Mouse (Mus musculus) kidney, postnatal 0 days (tissue): ENCODE data around the gene Rgs3. TPM values are rescaled to one million over a fixed set of nuclear protein-coding genes. Genes with fewer than 3 reads are reported as not detected.

Experiments
- ATAC-seq: fragments of 200-750 bp; cut with Nextera tagmentation; replicated peaks from 2 replicates; pipeline ENCODE4 v1.8.0; 2017; ENCODE audit warnings: low read depth, moderate number of reproducible peaks, moderate TSS enrichment, moderate library complexity; ENCODE audit not compliant: low FRiP score
- DNase-seq: peaks from one replicate; pipeline ENCODE4 v3.0.0-alpha.2; 2016; ENCODE audit warnings: low spot score
- H3K27ac ChIP-seq: fragments of 300-500 bp; sonication (generic); 2 replicates; pipeline ENCODE4 v1.5.1; 2014; ENCODE audit warnings: mild to moderate bottlenecking
- H3K27me3 ChIP-seq: fragments of 300-500 bp; sonication (generic); 2 replicates; pipeline ENCODE4 v1.6.1; 2014; ENCODE audit warnings: low read length, mixed read lengths; ENCODE audit not compliant: insufficient read depth
- H3K36me3 ChIP-seq: fragments of 300-500 bp; sonication (generic); 2 replicates; pipeline ENCODE4 v1.6.1; 2014; ENCODE audit warnings: low read length, mixed read lengths; ENCODE audit not compliant: insufficient read depth
- H3K4me1 ChIP-seq: fragments of 300-500 bp; sonication (generic); replicated peaks from 2 replicates; pipeline ENCODE4 v1.6.1; 2014; ENCODE audit warnings: antibody characterized with exemption, low read length, mixed read lengths; ENCODE audit not compliant: insufficient read depth
- H3K4me2 ChIP-seq: fragments of 300-500 bp; sonication (generic); 2 replicates; pipeline ENCODE4 v1.6.1; 2014; ENCODE audit warnings: mild to moderate bottlenecking, low read length, moderate library complexity, mixed read lengths
- H3K4me3 ChIP-seq: fragments of 300-500 bp; sonication (generic); replicated peaks from 2 replicates; pipeline ENCODE4 v1.5.1; 2014; ENCODE audit warnings: low read depth, low read length
- H3K9ac ChIP-seq: fragments of 300-500 bp; sonication (generic); 2 replicates; pipeline ENCODE4 v1.6.1; 2014; ENCODE audit warnings: low read depth, low read length
- H3K9me3 ChIP-seq: fragments of 300-500 bp; sonication (generic); replicated peaks from 2 replicates; pipeline ENCODE4 v1.6.1; 2016; ENCODE audit warnings: low read length, inconsistent platforms, mixed read lengths
- CTCF ChIP-seq: IDR thresholded peaks from 2 replicates; pipeline ENCODE4 v1.5.1; 2016; ENCODE audit warnings: antibody characterized with exemption, low read depth, mild to moderate bottlenecking, moderate library complexity
- WGBS: fragments of 180-500 bp; shearing (Covaris S2); extraction: QIAGEN DNeasy Blood & Tissue Kit; methylation state at CpG from one replicate; pipeline ENCODE4 v1.1.7; 2014; 5-methylcytosine and 5-hydroxymethylcytosine counted together
- polyA plus RNA-seq: library from polyadenylated mRNA; unstranded; fragments of >200 nt; fragmentation: Nextera tagmentation; extraction: Ambion mirVana; gene quantifications from 2 replicates; pipeline ENCODE4 v1.2.1, GENCODE M21; 2015

The Rgs3 gene
- polyA plus RNA-seq, 1 experiment from 2014 or later: 41.4 TPM

DNA sequence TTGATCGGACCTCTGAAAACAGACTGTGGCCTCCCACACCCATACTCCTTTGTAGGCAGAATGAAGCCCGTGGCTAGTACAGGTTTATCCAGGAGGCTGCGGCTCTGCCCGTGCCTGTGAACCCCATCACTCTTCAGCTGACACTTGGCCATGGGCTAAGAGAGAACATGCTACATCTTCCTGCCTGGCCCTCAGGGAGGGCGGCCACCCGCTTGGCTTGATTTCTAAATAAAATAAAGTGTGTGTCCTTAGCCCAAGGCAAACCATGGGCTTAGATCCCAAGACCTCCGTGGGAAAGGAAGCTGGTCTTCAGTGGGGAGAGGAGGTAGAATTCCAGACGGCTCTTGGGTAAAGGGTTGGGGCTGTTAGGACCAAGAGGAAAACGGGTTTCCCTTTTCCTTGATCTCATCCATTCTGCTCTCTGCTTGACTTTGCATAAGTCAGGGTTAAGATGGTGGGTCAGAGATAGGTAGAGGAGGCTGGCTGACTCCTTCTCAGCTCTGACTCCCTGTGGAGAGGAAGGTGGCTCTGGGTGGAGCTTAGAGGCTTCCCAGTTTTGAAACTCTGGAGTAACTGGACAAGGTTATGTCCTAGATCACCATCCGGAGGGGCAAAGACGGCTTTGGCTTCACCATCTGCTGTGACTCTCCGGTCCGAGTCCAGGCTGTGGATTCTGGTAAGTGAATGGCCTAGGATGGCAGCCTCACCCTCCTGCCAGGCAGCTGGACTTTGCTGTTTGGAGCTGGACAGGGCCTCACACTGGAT lies 63.8 kb downstream of the Rgs3 start:
- Histone ChIP-seq H3K4me2 (peak overlapping the region; percentile 45; the same call in 1 of the 2 replicates), H3K9ac (no peak overlapping the region), H3K4me1 (peaks cover 19% of the 10 kb centered on the region), H3K9me3 (no peaks in the 10 kb centered on the region), H3K36me3 (no peaks in the 10 kb centered on the region), H3K4me3 (no peak overlapping the region), H3K27me3 (no peaks in the 10 kb centered on the region), H3K27ac (peak overlapping the region; percentile 50)
- TF ChIP-seq CTCF: no peak
- DNase-seq (no peak), ATAC-seq (no peak)
- WGBS: 49% methylated on average over 13 of the region's 13 CpGs

DNA sequence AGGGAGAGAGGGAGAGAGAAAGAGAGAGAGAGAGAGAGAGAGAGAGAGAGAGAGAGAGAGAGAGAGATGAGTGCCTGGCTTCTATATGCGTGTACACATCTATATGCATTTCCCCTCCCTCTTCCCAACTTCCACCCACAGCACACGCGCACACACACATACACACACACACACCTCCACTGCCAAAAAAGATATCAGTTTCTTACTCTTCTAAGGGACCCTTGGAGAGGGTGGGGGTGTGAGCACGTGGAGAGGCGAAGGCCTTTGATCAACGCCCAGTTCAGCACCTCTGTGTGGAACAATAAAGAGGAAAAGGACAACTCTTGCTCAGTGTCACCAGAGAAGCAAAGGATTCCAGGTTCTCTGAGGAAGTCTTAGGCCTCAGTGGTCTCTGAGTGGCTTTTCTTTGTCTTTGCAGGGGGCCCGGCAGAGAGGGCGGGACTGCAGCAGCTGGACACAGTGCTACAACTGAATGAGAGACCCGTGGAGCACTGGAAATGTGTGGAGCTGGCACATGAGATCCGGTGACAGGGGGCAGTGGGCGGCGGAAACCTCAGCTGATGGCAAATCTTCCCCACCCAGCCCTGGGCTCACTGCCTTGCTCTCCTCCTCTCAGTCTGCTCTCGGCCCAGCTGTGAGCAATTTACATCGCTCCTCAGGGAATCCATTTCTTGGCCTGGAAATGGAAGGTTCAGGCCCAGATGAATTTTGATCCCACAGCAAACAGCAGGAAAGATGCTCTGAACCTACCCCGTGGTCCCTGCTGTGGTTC lies 65.2 kb downstream of the Rgs3 start:
- peak; percentile 42 for DNase-seq
- WGBS: 50% methylated on average over 15 of the region's 15 CpGs
- Histone ChIP-seq H3K27ac (no peak overlapping the region), H3K27me3 (no peaks in the 10 kb centered on the region), H3K9ac (no peak overlapping the region), H3K4me2 (no peak overlapping the region), H3K36me3 (no peaks in the 10 kb centered on the region), H3K9me3 (no peaks in the 10 kb centered on the region), H3K4me1 (peaks cover 24% of the 10 kb centered on the region), H3K4me3 (no peak overlapping the region)
- no peak for TF ChIP-seq CTCF
- ATAC-seq: no peak

DNA sequence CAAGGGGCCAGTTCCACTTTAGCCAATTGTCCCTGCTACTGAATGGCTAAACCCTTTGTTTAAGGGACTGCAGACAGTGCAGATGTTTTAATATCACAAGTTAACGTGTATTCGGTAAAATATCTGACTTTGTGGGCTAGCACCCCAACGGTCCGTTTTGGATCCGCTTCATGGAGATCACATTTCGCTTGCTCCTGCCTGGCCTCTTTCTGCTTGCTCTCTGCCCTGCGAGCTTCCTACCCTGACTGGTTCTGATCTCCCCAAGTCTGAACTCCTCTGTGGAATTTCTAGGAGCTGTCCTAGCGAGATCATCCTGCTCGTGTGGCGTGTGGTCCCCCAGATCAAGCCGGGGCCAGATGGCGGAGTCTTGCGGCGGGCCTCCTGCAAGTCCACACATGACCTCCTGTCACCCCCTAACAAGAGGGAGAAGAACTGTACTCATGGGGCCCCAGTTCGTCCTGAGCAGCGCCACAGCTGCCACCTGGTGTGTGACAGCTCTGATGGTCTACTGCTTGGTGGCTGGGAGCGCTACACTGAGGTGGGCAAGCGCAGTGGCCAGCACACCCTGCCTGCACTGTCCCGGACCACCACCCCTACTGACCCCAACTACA lies 65.9 kb downstream of the Rgs3 start:
- Histone ChIP-seq H3K4me3 (no peak overlapping the region), H3K27me3 (no peaks in the 10 kb centered on the region), H3K9me3 (no peaks in the 10 kb centered on the region), H3K4me1 (peaks cover 26% of the 10 kb centered on the region), H3K9ac (no peak overlapping the region), H3K36me3 (no peaks in the 10 kb centered on the region), H3K4me2 (no peak overlapping the region), H3K27ac (no peak overlapping the region)
- no peak for TF ChIP-seq CTCF
- 69% methylated on average over 19 of the region's 19 CpGs for WGBS
- ATAC-seq (no peak), DNase-seq (no peak)

DNA sequence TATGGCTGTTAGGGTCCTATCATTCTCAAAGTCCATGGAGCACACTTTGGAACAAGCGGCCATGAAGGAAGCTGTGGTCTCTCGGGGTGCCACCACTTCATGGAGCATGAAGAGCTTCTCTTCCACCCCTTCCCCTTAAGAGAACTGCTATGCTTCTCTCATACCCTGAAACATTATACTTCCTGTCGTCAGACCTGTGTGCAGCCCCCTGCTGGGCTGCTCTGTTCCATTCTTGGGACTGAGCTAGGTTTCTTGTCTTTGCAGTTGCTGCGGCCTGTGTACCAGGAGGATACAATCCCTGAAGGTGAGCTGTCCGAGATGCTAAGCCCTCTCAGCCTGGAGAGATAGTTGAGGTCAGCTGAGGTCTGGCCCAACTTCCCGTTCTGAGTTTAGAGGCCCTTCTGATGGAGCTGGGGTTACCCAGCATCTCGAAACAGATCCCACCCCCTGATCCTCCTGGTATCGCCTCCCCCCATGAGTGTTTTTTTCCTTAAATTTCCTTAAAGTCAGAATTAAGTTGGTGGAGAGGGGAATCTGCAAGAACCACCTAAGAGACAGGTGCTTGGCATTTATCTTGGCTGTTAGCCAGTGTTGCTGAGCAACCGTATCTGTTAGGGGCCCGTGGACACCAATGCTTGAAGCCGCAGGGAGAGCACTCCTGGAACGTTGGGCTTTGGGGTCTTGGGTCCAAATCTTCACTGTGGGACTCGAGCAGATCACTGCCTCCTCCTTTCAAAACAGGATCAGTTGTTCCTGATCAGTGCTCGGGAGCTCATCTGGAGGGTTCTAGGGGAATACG lies 66.8 kb downstream of the Rgs3 start:
- WGBS: 66% methylated on average over 15 of the region's 15 CpGs
- ATAC-seq (no peak), DNase-seq (no peak)
- Histone ChIP-seq H3K9ac (no peak overlapping the region), H3K27me3 (no peaks in the 10 kb centered on the region), H3K4me1 (peaks cover 22% of the 10 kb centered on the region), H3K4me2 (no peak overlapping the region), H3K4me3 (no peak overlapping the region), H3K9me3 (no peaks in the 10 kb centered on the region), H3K27ac (no peak overlapping the region), H3K36me3 (no peaks in the 10 kb centered on the region)
- peak; percentile 36; the same call in 1 of the 2 replicates for TF ChIP-seq CTCF

DNA sequence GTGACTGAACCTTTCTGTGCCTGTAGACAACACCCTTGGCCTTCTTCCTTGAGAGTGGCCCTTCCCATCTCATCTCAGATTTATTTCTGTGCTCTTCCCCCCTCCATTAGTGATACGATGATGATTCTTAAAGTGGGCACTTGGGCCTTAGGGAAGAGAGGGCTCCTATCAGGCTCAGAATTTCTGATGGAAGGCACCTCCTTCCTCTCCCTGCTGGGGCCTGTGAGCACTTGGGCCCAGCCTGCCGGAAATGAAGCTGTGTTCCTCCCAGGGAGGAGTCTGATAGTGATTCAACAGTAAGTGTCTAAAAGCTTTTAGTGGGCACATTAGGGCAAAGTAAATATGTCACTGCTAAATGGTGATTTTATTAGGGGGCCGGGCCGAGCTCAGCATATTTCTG lies 67.7 kb downstream of the Rgs3 start:
- no peaks in the 10 kb centered on the region for H3K9me3 ChIP-seq
- H3K27ac ChIP-seq: no peak overlapping the region

DNA sequence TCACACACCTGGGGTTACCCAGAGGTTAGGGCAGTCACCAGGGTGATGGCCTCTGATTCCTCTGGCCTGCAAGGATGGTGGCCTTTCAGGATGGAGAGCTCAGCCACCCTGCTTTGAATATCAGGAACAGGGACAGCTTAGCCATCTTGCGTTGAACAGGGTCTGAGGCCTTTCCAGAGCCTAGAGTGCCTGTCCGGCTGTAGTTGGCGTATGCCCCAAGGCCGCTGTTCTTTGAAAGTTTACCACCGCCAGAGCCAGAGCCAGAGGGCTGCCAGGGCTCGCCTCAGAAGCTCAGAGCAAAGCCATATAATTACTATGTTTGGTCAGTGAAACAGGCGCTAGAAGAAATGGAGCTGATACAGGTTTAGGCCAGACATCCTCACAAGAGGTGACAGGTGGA lies 68.9 kb downstream of the Rgs3 start:
- 84% methylated on average over 7 of the region's 7 CpGs for WGBS
- no peak overlapping the region for H3K4me3 ChIP-seq
- no peaks in the 10 kb centered on the region for H3K9me3 ChIP-seq
- ATAC-seq (no peak), DNase-seq (no peak)
- no peaks in the 10 kb centered on the region for H3K36me3 ChIP-seq
- H3K4me1 ChIP-seq: peaks cover 7% of the 10 kb centered on the region
- TF ChIP-seq CTCF: no peak
- H3K27me3 ChIP-seq: no peaks in the 10 kb centered on the region
- H3K9ac ChIP-seq: no peak overlapping the region
- no peak overlapping the region for H3K4me2 ChIP-seq
- H3K27ac ChIP-seq: no peak overlapping the region

More for the DNA sequence above, 67.7 kb downstream of the Rgs3 start:
- Histone ChIP-seq H3K4me3 (no peak overlapping the region), H3K4me1 (peaks cover 13% of the 10 kb centered on the region), H3K36me3 (no peaks in the 10 kb centered on the region), H3K27me3 (no peaks in the 10 kb centered on the region), H3K9ac (no peak overlapping the region), H3K4me2 (no peak overlapping the region)
- DNase-seq (no peak), ATAC-seq (no peak)
- no peak for TF ChIP-seq CTCF
- WGBS: 66% methylated on average over 4 of the region's 4 CpGs
